Mouse (Mus musculus) forebrain, embryonic 12.5 days (tissue): ENCODE results near the gene Ube2a. TPM values are rescaled to one million over a fixed set of nuclear protein-coding genes. Genes with fewer than 3 reads are reported as not detected.

Source experiments
- ATAC-seq: fragments of 200-750 bp; cut with Nextera tagmentation; 2 replicates; pipeline ENCODE4 v1.8.0; 2017; ENCODE audit warnings: moderate TSS enrichment; ENCODE audit not compliant: low FRiP score
- H3K27ac ChIP-seq: fragments of 300-500 bp; sonication (generic); 2 replicates; pipeline ENCODE4 v1.5.1; 2016; ENCODE audit warnings: mild to moderate bottlenecking
- H3K27me3 ChIP-seq: fragments of 300-500 bp; sonication (generic); 2 replicates; pipeline ENCODE4 v1.6.1; 2016; ENCODE audit warnings: mild to moderate bottlenecking
- H3K36me3 ChIP-seq: fragments of 300-500 bp; sonication (generic); replicated peaks from 2 replicates; pipeline ENCODE4 v1.6.1; 2016; ENCODE audit warnings: mild to moderate bottlenecking
- H3K4me1 ChIP-seq: fragments of 300-500 bp; sonication (generic); 2 replicates; pipeline ENCODE4 v1.6.1; 2016
- H3K4me2 ChIP-seq: fragments of 300-500 bp; sonication (generic); 2 replicates; pipeline ENCODE4 v1.6.1; 2016; ENCODE audit warnings: mild to moderate bottlenecking, moderate library complexity
- H3K4me3 ChIP-seq: fragments of 300-500 bp; sonication (generic); replicated peaks from 2 replicates; pipeline ENCODE4 v1.5.1; 2016; ENCODE audit warnings: mild to moderate bottlenecking
- H3K9ac ChIP-seq: fragments of 300-500 bp; sonication (generic); 2 replicates; pipeline ENCODE4 v1.6.1; 2016; ENCODE audit warnings: mild to moderate bottlenecking
- H3K9me3 ChIP-seq: fragments of 300-500 bp; sonication (generic); 2 replicates; pipeline ENCODE4 v1.6.1; 2016
- WGBS: fragments of 180-500 bp; shearing (Covaris S2); methylation state at CpG from one replicate; pipeline ENCODE4 v1.1.7; 2016; 5-methylcytosine and 5-hydroxymethylcytosine counted together
- polyA plus RNA-seq: library from polyadenylated mRNA; unstranded; fragments of >200 nt; fragmentation: Nextera tagmentation; extraction: Ambion mirVana; gene quantifications from 2 replicates; pipeline ENCODE4 v1.2.1, GENCODE M21; 2016

Gene Ube2a
- 120 and 122 TPM in 2 replicates for polyA plus RNA-seq

DNA sequence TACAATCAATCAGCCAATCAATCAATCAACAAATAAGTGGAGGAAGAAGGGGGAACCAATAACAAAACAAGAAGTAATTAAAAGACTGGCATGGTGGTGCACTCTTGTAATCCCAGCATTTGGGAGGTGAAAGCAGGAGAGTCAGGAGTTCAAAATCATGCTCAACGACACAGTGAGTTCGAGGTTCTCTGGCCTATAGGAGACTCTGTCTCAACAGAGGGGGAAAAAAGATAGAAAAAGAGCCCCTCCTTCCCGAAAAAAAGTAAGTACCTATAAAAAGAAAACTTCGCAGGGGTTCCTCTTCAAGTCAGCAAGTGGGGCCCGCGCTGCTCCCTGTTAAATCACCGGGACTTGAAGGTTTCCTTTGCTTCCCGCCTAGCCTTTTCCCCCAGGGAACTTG, at the start of gene Ube2a, which contains the start of gene C330007P06Rik:
TSS of gene Ube2a (plus strand) at position 136 of the 400 bp plus-strand sequence.
TSS of gene C330007P06Rik (minus strand) at position 347 of the 400 bp plus-strand sequence.
- WGBS = 21% methylated on average over 8 of the region's 8 CpGs
- Histone ChIP-seq H3K9ac (peak within 1 kb of the TSS; percentile 84), H3K4me3 (peak within 1 kb of the TSS; percentile 68), H3K4me2 (peak within 1 kb of the TSS; percentile 58), H3K36me3 (no peaks in the 10 kb centered on the region), H3K27me3 (no peaks in the 10 kb centered on the region), H3K9me3 (no peaks in the 10 kb centered on the region; the same call in 1 of the 2 replicates), H3K27ac (peak within 1 kb of the TSS; percentile 82), H3K4me1 (peaks cover 4% of the 10 kb centered on the region; the same call in 1 of the 2 replicates)
- ATAC-seq = 0 out of 2 replicates have a peak, but pooled peaks have one; percentile 17

DNA sequence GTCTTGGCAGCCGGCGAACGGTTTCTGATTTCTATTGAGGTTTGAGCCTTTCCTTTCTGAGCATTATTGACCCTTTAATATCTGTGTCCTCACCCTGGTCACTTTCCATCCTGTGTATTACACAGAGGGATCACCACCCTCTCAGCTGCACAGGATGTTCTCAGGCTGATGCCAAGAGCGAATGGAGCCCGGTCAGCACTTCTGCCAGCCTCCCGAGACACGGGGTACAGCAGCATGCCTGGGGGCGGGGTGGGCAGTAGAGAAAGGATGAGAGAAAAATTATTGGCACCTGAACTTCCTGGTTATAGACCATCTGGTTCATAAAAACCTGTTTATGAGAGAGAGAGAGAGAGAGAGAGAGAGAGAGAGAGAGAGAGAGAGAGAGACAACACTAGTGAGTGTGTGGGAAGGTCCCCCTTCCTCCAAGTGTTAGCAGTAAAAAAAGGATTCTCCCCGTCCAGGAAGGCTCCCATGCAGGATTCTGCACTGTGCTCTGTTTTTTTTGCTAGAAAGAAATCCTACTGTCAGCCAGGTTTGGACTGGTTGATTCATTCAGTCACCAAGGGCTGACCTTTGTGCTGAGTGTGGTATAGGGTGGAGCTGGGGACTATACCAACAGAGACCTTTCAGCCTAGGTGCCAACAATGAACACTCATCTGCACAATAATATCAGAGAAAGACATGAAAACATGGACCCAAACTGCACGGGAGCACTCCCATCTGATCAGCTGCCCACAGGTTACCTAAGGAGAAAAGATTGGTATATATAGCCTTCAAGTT, 49.6 kb upstream of the Ube2a start:
- Histone ChIP-seq H3K4me3 (no peak overlapping the region), H3K27ac (no peak overlapping the region), H3K36me3 (no peaks in the 10 kb centered on the region), H3K27me3 (no peaks in the 10 kb centered on the region), H3K4me1 (0 out of 2 replicates have a peak, but pooled peaks cover 4% of the 10 kb centered on the region), H3K4me2 (no peak overlapping the region), H3K9me3 (no peaks in the 10 kb centered on the region), H3K9ac (no peak overlapping the region)
- ATAC-seq = no peak
- WGBS = 88% methylated on average over 10 of the region's 10 CpGs

DNA sequence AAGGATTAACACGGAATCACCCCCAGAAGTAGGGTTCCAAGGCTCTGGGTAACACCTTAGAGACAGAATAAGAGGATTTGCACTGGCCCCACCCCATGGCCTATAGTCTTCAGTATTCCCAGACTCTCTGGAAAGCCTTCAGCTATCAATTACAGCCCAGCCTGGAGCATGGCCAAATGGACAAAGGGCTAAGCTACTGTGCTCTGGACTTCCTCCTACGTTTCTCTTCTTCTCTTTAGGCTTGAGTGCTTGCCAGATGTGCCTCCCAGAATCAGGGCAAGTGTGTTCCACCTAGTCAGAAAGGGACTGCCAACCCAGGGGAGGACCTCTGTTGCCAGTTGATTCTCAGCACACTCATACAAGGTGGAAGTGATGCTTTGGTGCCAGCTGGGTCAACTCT, 48.7 kb upstream of the Ube2a start:
- H3K27me3 ChIP-seq = no peaks in the 10 kb centered on the region
- no peak overlapping the region for H3K4me2 ChIP-seq
- WGBS = 58% methylated on average over 2 of the region's 2 CpGs
- no peak overlapping the region for H3K9ac ChIP-seq
- ATAC-seq = no peak
- H3K9me3 ChIP-seq = no peaks in the 10 kb centered on the region
- no peak overlapping the region for H3K27ac ChIP-seq
- H3K4me3 ChIP-seq = no peak overlapping the region
- H3K4me1 ChIP-seq = 0 out of 2 replicates have a peak, but pooled peaks cover under 1% of the 10 kb centered on the region
- H3K36me3 ChIP-seq = no peaks in the 10 kb centered on the region

DNA sequence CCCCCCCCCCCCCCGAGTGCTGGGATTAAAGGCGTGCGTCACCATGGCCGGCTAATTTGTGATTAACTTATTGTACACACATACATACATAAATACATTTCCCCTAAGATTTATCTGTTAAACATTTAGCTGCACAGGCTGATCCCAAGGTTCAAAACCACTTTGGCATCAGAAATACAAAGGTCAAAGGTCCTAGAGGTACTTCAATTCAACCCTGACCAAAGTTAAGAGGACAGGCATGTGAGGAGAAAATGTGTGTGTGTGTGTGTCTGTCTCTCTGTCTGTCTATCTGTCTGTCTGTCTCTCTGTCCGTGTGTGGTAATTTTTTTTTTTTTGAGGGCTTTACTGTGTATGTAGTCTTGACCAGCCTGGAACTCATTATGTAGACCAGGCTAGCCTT, 46.8 kb upstream of the Ube2a start:
- WGBS = 98% methylated on average over 4 of the region's 5 CpGs
- Histone ChIP-seq H3K27ac (no peak overlapping the region), H3K36me3 (no peaks in the 10 kb centered on the region), H3K9me3 (no peaks in the 10 kb centered on the region), H3K4me2 (no peak overlapping the region), H3K27me3 (no peaks in the 10 kb centered on the region), H3K4me1 (no peaks in the 10 kb centered on the region), H3K9ac (no peak overlapping the region), H3K4me3 (no peak overlapping the region)
- ATAC-seq = no peak

DNA sequence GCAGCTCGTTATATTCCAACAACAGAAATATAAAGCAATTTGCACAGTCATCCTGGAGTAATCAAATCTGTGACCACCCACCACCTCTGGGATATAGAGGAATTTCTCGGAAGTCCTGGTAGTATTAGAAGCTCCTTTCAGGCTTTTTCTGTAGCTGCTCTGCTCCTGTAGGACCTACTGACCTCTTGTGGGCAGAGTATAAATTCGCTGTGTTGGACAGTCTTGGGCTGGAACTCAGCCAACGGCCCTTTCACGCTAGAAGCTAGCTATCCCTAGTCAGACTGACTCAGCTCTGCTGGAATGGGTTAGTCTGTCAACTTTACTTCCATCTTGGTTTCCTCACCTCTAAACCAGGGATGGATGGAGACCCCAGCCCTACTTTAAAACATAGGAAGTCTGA, 43.4 kb upstream of the Ube2a start:
- H3K9ac ChIP-seq = no peak overlapping the region
- WGBS = 40% methylated on average over 5 of the region's 5 CpGs
- H3K9me3 ChIP-seq = no peaks in the 10 kb centered on the region
- no peak for ATAC-seq
- H3K36me3 ChIP-seq = no peaks in the 10 kb centered on the region
- no peak overlapping the region for H3K4me2 ChIP-seq
- no peak overlapping the region for H3K4me3 ChIP-seq
- H3K27me3 ChIP-seq = no peaks in the 10 kb centered on the region
- H3K4me1 ChIP-seq = peaks cover 4% of the 10 kb centered on the region; the same call in 1 of the 2 replicates
- H3K27ac ChIP-seq = no peak overlapping the region

DNA sequence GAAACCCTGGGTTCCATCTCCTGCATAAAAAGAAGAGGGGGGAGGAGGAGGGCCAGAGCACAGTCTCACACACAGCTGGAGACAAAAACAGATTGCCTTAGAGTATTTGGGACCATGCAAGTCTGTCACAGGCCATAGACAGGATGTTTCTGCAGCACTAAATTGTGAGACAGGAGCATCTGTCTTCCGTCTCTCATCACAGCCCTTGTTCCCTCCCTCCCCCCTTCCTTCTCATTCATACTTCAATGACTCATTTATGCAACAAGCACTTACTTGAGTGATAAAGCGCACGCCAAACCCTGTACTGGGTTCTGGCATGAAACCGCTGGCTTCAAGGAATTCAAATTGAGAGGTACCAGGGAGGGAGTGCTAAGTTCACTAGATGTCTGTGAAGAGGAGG, 42.1 kb upstream of the Ube2a start:
- peaks cover 4% of the 10 kb centered on the region; the same call in 1 of the 2 replicates for H3K4me1 ChIP-seq
- 66% methylated on average over 4 of the region's 4 CpGs for WGBS
- ATAC-seq = no peak
- no peaks in the 10 kb centered on the region for H3K27me3 ChIP-seq
- H3K4me3 ChIP-seq = no peak overlapping the region
- no peak overlapping the region for H3K9ac ChIP-seq
- H3K36me3 ChIP-seq = no peaks in the 10 kb centered on the region
- no peak overlapping the region for H3K27ac ChIP-seq
- no peak overlapping the region for H3K4me2 ChIP-seq
- H3K9me3 ChIP-seq = no peaks in the 10 kb centered on the region

DNA sequence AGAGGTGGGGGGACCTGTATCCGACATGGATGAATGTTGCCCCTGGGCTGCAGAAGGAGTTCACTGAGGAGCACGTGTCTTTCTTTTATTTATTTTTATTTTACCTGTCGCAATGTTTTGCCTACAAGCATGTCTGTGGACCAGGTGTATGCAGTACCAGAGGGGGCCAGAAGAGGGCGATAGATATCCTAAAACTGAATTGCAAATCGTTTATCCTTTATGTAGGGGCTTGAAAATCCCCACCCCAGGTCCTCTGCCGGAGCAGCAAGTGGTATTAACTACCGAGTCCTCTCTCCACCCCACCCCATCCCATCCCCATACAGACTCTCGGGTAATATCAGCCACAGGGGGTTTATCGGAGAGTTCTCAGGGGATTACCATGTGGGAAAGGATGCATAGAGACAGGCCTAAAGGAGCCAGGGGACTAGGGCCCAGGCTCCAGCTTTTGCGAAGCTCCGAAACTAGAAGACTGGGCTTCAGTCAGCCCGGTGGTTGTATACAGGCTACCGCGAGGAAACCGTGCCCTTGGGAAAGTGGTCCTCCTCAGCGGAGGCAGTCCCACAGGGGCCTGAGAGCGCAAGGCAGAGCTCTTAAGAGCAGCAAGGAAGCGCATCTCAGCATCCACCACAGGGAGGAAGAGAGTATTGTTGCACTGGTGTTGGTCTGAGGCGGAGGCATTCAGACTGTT, 40.2 kb upstream of the Ube2a start:
- no peaks in the 10 kb centered on the region for H3K27me3 ChIP-seq
- H3K9ac ChIP-seq = 0 out of 2 replicates have a peak overlapping the region, but pooled peaks have one; percentile 17
- 18% methylated on average over 19 of the region's 19 CpGs for WGBS
- H3K36me3 ChIP-seq = no peaks in the 10 kb centered on the region
- peak; percentile 60; the same call in 1 of the 2 replicates for ATAC-seq
- H3K9me3 ChIP-seq = no peaks in the 10 kb centered on the region
- peak overlapping the region; percentile 15 for H3K4me3 ChIP-seq
- peak overlapping the region; percentile 53; the same call in 1 of the 2 replicates for H3K27ac ChIP-seq
- peaks cover 4% of the 10 kb centered on the region; the same call in 1 of the 2 replicates for H3K4me1 ChIP-seq
- H3K4me2 ChIP-seq = peak overlapping the region; percentile 46

DNA sequence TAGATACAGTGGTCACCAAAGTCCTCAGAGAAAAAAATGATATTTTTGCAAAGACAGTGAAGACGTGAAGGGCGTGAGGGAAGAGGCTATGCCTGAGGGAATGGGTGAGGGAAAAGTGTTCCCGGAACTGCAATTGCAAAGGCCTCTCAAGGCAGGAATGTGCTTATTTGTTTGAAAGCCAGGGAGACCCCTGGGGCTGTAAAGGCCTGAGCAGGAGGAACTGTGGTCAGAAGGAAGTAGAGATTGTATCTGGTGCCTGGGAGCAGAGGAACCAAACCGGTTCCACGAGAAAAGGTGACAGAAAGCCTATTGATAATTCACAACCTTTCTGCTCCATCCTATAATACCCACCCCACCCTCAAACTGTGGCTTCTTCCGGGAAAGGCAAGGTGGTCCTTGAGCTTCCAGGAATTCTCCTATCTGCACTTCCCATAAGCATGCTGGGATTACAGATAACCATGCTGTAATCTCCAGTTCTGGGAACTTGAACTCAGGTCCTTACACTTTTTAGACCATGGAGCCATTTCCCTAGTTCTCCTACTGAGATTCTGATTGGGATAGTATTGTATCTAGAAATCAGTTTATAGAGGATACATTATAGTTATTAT, 36.5 kb upstream of the Ube2a start:
- Histone ChIP-seq H3K4me2 (no peak overlapping the region), H3K27ac (no peak overlapping the region), H3K27me3 (no peaks in the 10 kb centered on the region), H3K36me3 (no peaks in the 10 kb centered on the region), H3K9ac (no peak overlapping the region), H3K4me1 (peaks cover 4% of the 10 kb centered on the region; the same call in 1 of the 2 replicates), H3K4me3 (no peak overlapping the region), H3K9me3 (no peaks in the 10 kb centered on the region)
- ATAC-seq = no peak
- WGBS = 76% methylated on average over 6 of the region's 6 CpGs

DNA sequence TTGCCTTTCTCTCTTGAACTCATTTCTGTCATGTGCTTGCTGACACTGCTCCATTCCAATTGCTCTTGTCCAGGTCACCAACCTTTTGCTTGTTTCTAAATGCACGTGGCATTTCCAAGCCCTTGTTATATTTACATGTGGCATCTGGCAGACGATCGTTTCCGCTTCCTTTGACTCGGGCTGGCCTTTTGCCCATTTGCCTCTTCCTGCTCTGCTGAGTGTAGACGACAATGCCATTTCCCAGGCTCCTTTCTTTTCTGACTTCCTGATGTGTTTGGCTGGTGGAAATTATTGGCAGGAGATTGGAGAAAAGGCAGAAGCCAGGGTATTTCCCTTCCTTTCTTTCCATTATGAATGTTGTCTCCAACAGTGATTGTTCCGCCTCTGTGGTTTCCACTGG, 34.3 kb upstream of the Ube2a start:
- Histone ChIP-seq H3K27me3 (no peaks in the 10 kb centered on the region), H3K4me1 (no peaks in the 10 kb centered on the region), H3K9me3 (no peaks in the 10 kb centered on the region), H3K27ac (no peak overlapping the region), H3K4me2 (no peak overlapping the region), H3K36me3 (no peaks in the 10 kb centered on the region), H3K4me3 (no peak overlapping the region), H3K9ac (no peak overlapping the region)
- WGBS = 83% methylated on average over 7 of the region's 7 CpGs
- no peak for ATAC-seq

DNA sequence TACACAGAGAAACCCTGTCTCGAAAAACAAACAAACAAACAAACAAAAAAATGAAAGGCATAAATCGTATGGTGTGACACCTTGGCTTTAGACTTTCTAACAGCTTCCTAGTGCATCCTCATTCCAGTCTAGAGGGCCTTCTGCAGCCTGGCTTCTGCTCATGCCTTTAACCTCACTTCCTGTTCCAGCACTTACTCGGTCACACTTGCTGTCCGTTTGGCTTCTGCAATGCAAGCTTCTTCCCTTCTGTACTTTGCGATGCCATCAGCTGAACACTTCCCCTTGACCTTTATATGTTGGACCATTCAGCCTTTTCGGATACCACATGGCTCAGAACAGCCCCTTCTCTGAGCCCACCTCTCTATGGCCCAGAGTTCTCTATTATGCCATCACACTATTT, 32.0 kb upstream of the Ube2a start:
- no peaks in the 10 kb centered on the region for H3K27me3 ChIP-seq
- H3K4me2 ChIP-seq = no peak overlapping the region
- H3K9me3 ChIP-seq = no peaks in the 10 kb centered on the region
- H3K27ac ChIP-seq = no peak overlapping the region
- 91% methylated on average over 6 of the region's 6 CpGs for WGBS
- no peak for ATAC-seq
- no peaks in the 10 kb centered on the region for H3K4me1 ChIP-seq
- H3K4me3 ChIP-seq = no peak overlapping the region
- no peaks in the 10 kb centered on the region for H3K36me3 ChIP-seq
- no peak overlapping the region for H3K9ac ChIP-seq

DNA sequence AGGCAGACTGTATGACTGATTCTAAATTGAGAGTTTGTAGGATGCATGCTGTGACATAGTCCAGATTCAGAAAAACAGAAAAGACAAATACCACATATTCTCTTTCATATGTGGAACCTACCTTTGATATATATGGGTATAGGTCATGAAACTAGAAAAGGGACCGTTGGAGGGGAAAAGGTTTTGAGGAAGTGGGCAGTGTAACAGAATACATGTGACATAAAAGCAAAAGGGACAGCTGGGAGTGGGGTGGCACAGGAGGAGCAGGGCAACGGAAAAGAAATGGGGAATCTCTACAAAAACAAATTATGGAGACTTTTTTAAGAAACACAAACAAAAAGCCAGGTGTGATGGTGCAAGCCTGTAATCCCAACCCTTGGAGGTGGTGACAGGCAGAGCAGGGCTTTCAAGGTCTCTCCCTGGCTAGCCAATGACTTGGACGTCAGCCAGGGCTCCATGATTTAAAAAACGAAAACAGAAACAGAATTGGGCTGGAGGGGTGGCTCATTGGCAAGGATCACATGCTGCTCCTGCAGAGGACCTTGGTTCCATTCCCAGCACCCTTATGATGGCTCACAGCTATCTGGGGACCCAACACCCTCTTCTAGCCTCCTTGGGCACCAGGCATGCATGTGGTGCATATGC, 30.2 kb upstream of the Ube2a start:
- no peak for ATAC-seq

DNA sequence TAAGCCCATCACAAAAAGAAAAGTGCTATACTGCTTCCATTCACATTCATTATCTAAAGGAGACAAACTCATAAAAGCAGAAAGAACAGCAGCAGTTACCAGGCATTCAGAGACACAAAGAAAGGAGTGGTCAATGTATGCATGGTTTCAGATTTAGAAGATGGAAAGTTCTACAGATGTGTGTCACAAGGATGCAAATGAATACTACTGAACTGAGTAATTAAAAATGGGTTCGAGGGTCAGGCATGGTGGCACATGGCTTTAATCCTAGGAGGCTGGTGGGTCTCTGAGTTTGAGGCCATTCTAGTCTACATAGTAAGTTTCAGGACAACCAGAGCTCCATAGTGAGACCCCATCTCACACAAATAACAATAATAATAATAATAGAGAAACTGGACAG, 26.5 kb upstream of the Ube2a start:
- no peak for ATAC-seq
- Histone ChIP-seq H3K9ac (no peak overlapping the region), H3K27ac (no peak overlapping the region), H3K36me3 (no peaks in the 10 kb centered on the region), H3K27me3 (no peaks in the 10 kb centered on the region), H3K9me3 (no peaks in the 10 kb centered on the region), H3K4me3 (no peak overlapping the region), H3K4me2 (no peak overlapping the region), H3K4me1 (no peaks in the 10 kb centered on the region)
- WGBS = 75% methylated on average over 1 of the region's 1 CpGs

More for the DNA sequence above, 30.2 kb upstream of the Ube2a start:
- WGBS = 85% methylated on average over 4 of the region's 4 CpGs
- Histone ChIP-seq H3K4me3 (no peak overlapping the region), H3K9me3 (no peaks in the 10 kb centered on the region), H3K27ac (no peak overlapping the region), H3K4me2 (no peak overlapping the region), H3K9ac (no peak overlapping the region), H3K27me3 (no peaks in the 10 kb centered on the region), H3K4me1 (no peaks in the 10 kb centered on the region), H3K36me3 (no peaks in the 10 kb centered on the region)
